8 mouse cellular contexts compared by ENCODE assay signal in the genomic region with DNA sequence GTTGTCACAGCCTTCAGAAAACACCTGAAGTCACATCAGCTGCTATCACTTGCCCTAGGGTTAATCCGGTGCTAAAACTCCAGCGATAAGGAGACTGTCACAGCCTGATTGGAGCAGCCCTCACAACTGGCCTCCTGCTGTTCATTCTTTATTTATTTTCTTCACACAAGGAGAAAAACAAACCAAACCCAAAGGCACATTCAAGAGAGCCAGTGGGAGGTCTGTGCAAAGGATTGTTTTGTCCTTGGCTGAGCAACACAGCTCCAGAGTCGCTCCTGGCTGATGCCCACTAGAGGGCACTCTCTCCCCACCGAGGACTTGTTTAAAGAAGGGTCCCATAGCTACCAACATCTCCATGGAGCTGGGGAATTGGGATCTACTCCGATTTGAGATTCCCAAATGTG.
DNase-seq lines count a peak whose midpoint lies in the region; ATAC-seq and TF ChIP-seq lines count a peak whose summit lies in the region.

No protein-coding gene starts in this region.

- TF ChIP-seq CTCF in MEL (IDR thresholded peaks at IDR 0.05 in 2 of 3, conservative IDR thresholded peaks at IDR 0.05 in 1 of 3; ENCODE audit: control insufficient read depth in 1 of 3, insufficient read depth in 1 of 3, low read depth in 2 of 3, low read length in 3 of 3, poor library complexity in 1 of 3, severe bottlenecking in 1 of 3): peak; percentile 93 to 96 (median 95)

- 0 out of 2 replicates have a peak overlapping the region, but pooled peaks have one; percentile 13 for H3K4me2 ChIP-seq in forebrain, embryonic 12.5 days
- H3K4me2 ChIP-seq in heart, embryonic 16.5 days (ENCODE audit: low read depth, low read length): no peak overlapping the region
- H3K4me2 ChIP-seq in liver, embryonic 13.5 days: no peak overlapping the region
- H3K4me2 ChIP-seq in neural tube, embryonic 15.5 days: peak overlapping the region; percentile 25; the same call in 1 of the 2 replicates

- no peak for TF ChIP-seq POLR2A in MEL (IDR thresholded peaks at IDR 0.05; ENCODE audit: control insufficient read depth in 1 of 2, insufficient read depth in 1 of 2, low read depth in 1 of 2, low read length in 2 of 2, poor library complexity in 1 of 2)

- no peaks in the 10 kb centered on the region; a peak in 1 of 4 replicates for H3K36me3 ChIP-seq in MEL (ENCODE audit: control insufficient read depth in 1 of 2, insufficient read depth in 2 of 2, low read length in 2 of 2)
- H3K36me3 ChIP-seq in forebrain, embryonic 12.5 days (replicated peaks): peaks cover 7% of the 10 kb centered on the region
- peaks cover 6% of the 10 kb centered on the region for H3K36me3 ChIP-seq in heart, embryonic 16.5 days (ENCODE audit: control insufficient read depth, insufficient read depth)
- no peaks in the 10 kb centered on the region for H3K36me3 ChIP-seq in liver, embryonic 13.5 days
- H3K36me3 ChIP-seq in neural tube, embryonic 15.5 days: no peaks in the 10 kb centered on the region

- H3K27me3 ChIP-seq in MEL (ENCODE audit: control insufficient read depth in 1 of 2, insufficient read depth in 2 of 2, low read length in 2 of 2): no peaks in the 10 kb centered on the region
- H3K27me3 ChIP-seq in forebrain, embryonic 12.5 days: no peaks in the 10 kb centered on the region
- no peaks in the 10 kb centered on the region for H3K27me3 ChIP-seq in heart, embryonic 16.5 days (ENCODE audit: control insufficient read depth, insufficient read depth, low read length)
- H3K27me3 ChIP-seq in liver, embryonic 13.5 days: no peaks in the 10 kb centered on the region
- 0 out of 2 replicates have a peak, but pooled peaks cover 4% of the 10 kb centered on the region for H3K27me3 ChIP-seq in neural tube, embryonic 15.5 days (replicated peaks)

- 4% methylated on average over 5 of the region's 5 CpGs for WGBS in forebrain, embryonic 12.5 days
- WGBS in heart, embryonic 16.5 days: 10% methylated on average over 5 of the region's 5 CpGs
- 13% methylated on average over 5 of the region's 5 CpGs for WGBS in liver, embryonic 13.5 days (ENCODE audit: insufficient replicate concordance)
- 3% methylated on average over 5 of the region's 5 CpGs for WGBS in neural tube, embryonic 15.5 days

- H3K4me3 ChIP-seq in MEL (ENCODE audit: control insufficient read depth in 1 of 2, insufficient read depth in 1 of 2, low read depth in 2 of 2, low read length in 2 of 2): no peak overlapping the region
- no peak overlapping the region for H3K4me3 ChIP-seq in forebrain, embryonic 12.5 days (replicated peaks)
- H3K4me3 ChIP-seq in heart, embryonic 16.5 days (ENCODE audit: low read length): no peak overlapping the region
- no peak overlapping the region for H3K4me3 ChIP-seq in liver, embryonic 13.5 days (replicated peaks)
- no peak overlapping the region for H3K4me3 ChIP-seq in neural tube, embryonic 15.5 days (replicated peaks)

- H3K9ac ChIP-seq in MEL (ENCODE audit: control insufficient read depth, low read depth, low read length, poor library complexity, severe bottlenecking): no peak overlapping the region
- no peak overlapping the region for H3K9ac ChIP-seq in forebrain, embryonic 12.5 days
- H3K9ac ChIP-seq in heart, embryonic 16.5 days (ENCODE audit: low read length): peak overlapping the region; percentile 39; the same call in 1 of the 2 replicates
- H3K9ac ChIP-seq in liver, embryonic 13.5 days: no peak overlapping the region
- no peak overlapping the region for H3K9ac ChIP-seq in neural tube, embryonic 15.5 days (replicated peaks)

- peak; percentile 88 for ATAC-seq in forebrain, embryonic 12.5 days (ENCODE audit: low FRiP score)
- ATAC-seq in heart, embryonic 16.5 days (replicated peaks; ENCODE audit: extremely low read depth, insufficient read depth, low FRiP score): peak; percentile 85
- peak; percentile 60 for ATAC-seq in liver, embryonic 13.5 days (ENCODE audit: low read depth)
- peak; percentile 82 for ATAC-seq in neural tube, embryonic 15.5 days (ENCODE audit: low FRiP score)

- peak; percentile 56 for DNase-seq in MEL (ENCODE audit: low read depth, low spot score)
- DNase-seq in c-Kit-positive CD71-positive TER-119-positive erythroid progenitor cells, embryonic 14.5 days (ENCODE audit: low spot score): peak; percentile 52
- peak; percentile 74 to 81 for DNase-seq in kidney, postnatal 25 days
- no peak for DNase-seq in liver, embryonic 13.5 days
- DNase-seq in urinary bladder, postnatal 36 days (ENCODE audit: low spot score in 2 of 2): peak; percentile 60 to 63

- no peaks in the 10 kb centered on the region for H3K79me2 ChIP-seq in MEL (ENCODE audit: control insufficient read depth, insufficient read depth, low read length, poor library complexity)

- no peaks in the 10 kb centered on the region for H3K9me3 ChIP-seq in MEL (replicated peaks; ENCODE audit: insufficient read depth, low read length)
- H3K9me3 ChIP-seq in forebrain, embryonic 12.5 days: no peaks in the 10 kb centered on the region
- H3K9me3 ChIP-seq in heart, embryonic 16.5 days (replicated peaks; ENCODE audit: control insufficient read depth, low read length): no peaks in the 10 kb centered on the region
- no peaks in the 10 kb centered on the region for H3K9me3 ChIP-seq in liver, embryonic 13.5 days (replicated peaks)
- H3K9me3 ChIP-seq in neural tube, embryonic 15.5 days (replicated peaks): no peaks in the 10 kb centered on the region

- no peak for TF ChIP-seq EP300 in MEL (IDR thresholded peaks at IDR 0.05; ENCODE audit: low read depth in 1 of 2, low read length in 2 of 2)

- H3K27ac ChIP-seq in MEL (ENCODE audit: control insufficient read depth, low read depth, low read length): no peak overlapping the region
- peak overlapping the region; percentile 16; the same call in 1 of the 2 replicates for H3K27ac ChIP-seq in forebrain, embryonic 12.5 days
- peak overlapping the region; percentile 46; the same call in 1 of the 2 replicates for H3K27ac ChIP-seq in heart, embryonic 16.5 days (ENCODE audit: low read length)
- no peak overlapping the region for H3K27ac ChIP-seq in liver, embryonic 13.5 days
- no peak overlapping the region for H3K27ac ChIP-seq in neural tube, embryonic 15.5 days (replicated peaks)

- peak; percentile 97 for TF ChIP-seq RAD21 in MEL (IDR thresholded peaks at IDR 0.05; ENCODE audit: low read depth, low read length)

- no peaks in the 10 kb centered on the region; a peak in 1 of 4 replicates for H3K4me1 ChIP-seq in MEL (ENCODE audit: control insufficient read depth in 1 of 2, insufficient read depth in 2 of 2, low read length in 2 of 2)
- H3K4me1 ChIP-seq in forebrain, embryonic 12.5 days: peaks cover 39% of the 10 kb centered on the region
- H3K4me1 ChIP-seq in heart, embryonic 16.5 days (ENCODE audit: control insufficient read depth, insufficient read depth, low read length): peaks cover 35% of the 10 kb centered on the region
- H3K4me1 ChIP-seq in liver, embryonic 13.5 days (replicated peaks): peaks cover 6% of the 10 kb centered on the region
- H3K4me1 ChIP-seq in neural tube, embryonic 15.5 days: peaks cover 35% of the 10 kb centered on the region

TF ChIP-seq in MEL, 35 proteins besides CTCF, POLR2A, EP300 and RAD21:
- TF ChIP-seq ETS1 (IDR thresholded peaks at IDR 0.05; ENCODE audit: low read depth, low read length) (no peak), SMC3 (IDR thresholded peaks at IDR 0.05; ENCODE audit: low read depth, low read length) (peak; percentile 92), ZNF384 (IDR thresholded peaks at IDR 0.05; ENCODE audit: low read depth, low read length) (no peak), ZC3H11A (IDR thresholded peaks at IDR 0.05; ENCODE audit: low read depth, low read length) (peak; percentile 91)

Comparison
In these comparisons a context has a peak if more than half of its experiments do, and no peak if none do; other contexts are left out.
1. H3K27ac ChIP-seq: peak in forebrain, embryonic 12.5 days (single experiment) and heart, embryonic 16.5 days (single experiment); none in MEL (single experiment), liver, embryonic 13.5 days (single experiment) and neural tube, embryonic 15.5 days (single experiment).
2. H3K4me2 ChIP-seq: peak in forebrain, embryonic 12.5 days (single experiment) and neural tube, embryonic 15.5 days (single experiment); none in heart, embryonic 16.5 days (single experiment) and liver, embryonic 13.5 days (single experiment).
3. Peak in every context shown above with its lines, with median percentiles within 50 percentile points of each other: ATAC-seq.